Mouse (Mus musculus) embryo, embryonic 11.5 days (tissue): ENCODE data around the gene Myt1l.

Experiments used
- DNase-seq: peaks from one replicate; pipeline ENCODE4 v3.0.0-alpha.2; 2012; ENCODE audit warnings: low read depth, low spot score

Gene Myt1l

GRCm38 (mm10) chr12:29528031-29528771 lies at the start of gene Myt1l:
Myt1l (plus strand) TSS chr12:29528384.
- no peak for DNase-seq

GRCm38 (mm10) chr12:29486424-29487035 lies 41.7 kb upstream of the Myt1l start:
- no peak for DNase-seq

GRCm38 (mm10) chr12:29526236-29526644 lies 1.9 kb upstream of the Myt1l start:
- no peak for DNase-seq

GRCm38 (mm10) chr12:29527048-29527761 lies 979 bp upstream of the Myt1l start:
- no peak for DNase-seq

- DNase-seq: peak; percentile 57
Observed at GRCm38 (mm10) chr12:29530241-29530725, 2.1 kb downstream of the Myt1l start.

GRCm38 (mm10) chr12:29530823-29531222 lies 2.6 kb downstream of the Myt1l start:
- DNase-seq: no peak

- DNase-seq: no peak
Observed at GRCm38 (mm10) chr12:29533071-29533876, 5.1 kb downstream of the Myt1l start.

- DNase-seq: no peak
Observed at GRCm38 (mm10) chr12:29534326-29534725, 6.1 kb downstream of the Myt1l start.

- DNase-seq: no peak
Observed at GRCm38 (mm10) chr12:29534761-29535300, 6.6 kb downstream of the Myt1l start.

- no peak for DNase-seq
Observed at GRCm38 (mm10) chr12:29537916-29538315, 9.7 kb downstream of the Myt1l start.

GRCm38 (mm10) chr12:29538456-29538855 lies 10.3 kb downstream of the Myt1l start:
- DNase-seq: no peak

- no peak for DNase-seq
Observed at GRCm38 (mm10) chr12:29539106-29539505, 10.9 kb downstream of the Myt1l start.

GRCm38 (mm10) chr12:29540741-29541140 lies 12.6 kb downstream of the Myt1l start:
- no peak for DNase-seq

GRCm38 (mm10) chr12:29546073-29546472 lies 17.9 kb downstream of the Myt1l start:
- no peak for DNase-seq

GRCm38 (mm10) chr12:29547112-29547511 lies 18.9 kb downstream of the Myt1l start:
- no peak for DNase-seq

GRCm38 (mm10) chr12:29547755-29548154 lies 19.6 kb downstream of the Myt1l start:
- DNase-seq: no peak

GRCm38 (mm10) chr12:29553138-29553537 lies 25.0 kb downstream of the Myt1l start:
- no peak for DNase-seq

- DNase-seq: no peak
Observed at GRCm38 (mm10) chr12:29555718-29556117, 27.5 kb downstream of the Myt1l start.

- DNase-seq: no peak
Observed at GRCm38 (mm10) chr12:29556408-29556807, 28.2 kb downstream of the Myt1l start.

- DNase-seq: no peak
Observed at GRCm38 (mm10) chr12:29556901-29557300, 28.7 kb downstream of the Myt1l start.

- no peak for DNase-seq
Observed at GRCm38 (mm10) chr12:29559769-29560168, 31.6 kb downstream of the Myt1l start.
